Mouse (Mus musculus) cerebellum, adult 18-20 months (tissue): ENCODE data around the gene Ccdc33.

Source experiments
- DNase-seq, 2 experiments: peaks; one replicate each; pipeline ENCODE4 v3.0.0; 2021

Gene Ccdc33

DNA sequence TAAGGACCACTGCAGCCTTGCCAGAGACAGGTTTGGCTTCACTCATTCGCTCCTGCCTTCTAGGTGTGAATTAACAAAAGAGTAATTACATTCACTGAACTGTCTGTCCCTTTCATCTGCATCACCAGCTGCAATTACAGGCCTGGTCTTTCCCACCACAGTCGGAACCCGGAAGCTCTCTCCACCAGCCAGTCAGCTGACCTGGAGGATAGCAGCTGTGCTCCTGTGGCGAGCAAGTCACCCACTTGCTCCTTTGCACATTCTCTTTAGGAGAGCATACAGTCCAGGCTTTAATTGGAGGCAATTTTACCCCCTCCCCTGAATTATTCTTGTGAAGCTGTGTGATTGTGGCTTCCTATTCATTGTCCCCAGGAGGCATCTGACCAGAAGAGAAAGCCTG lies 73.0 kb downstream of the Ccdc33 start:
- no peak for DNase-seq

DNA sequence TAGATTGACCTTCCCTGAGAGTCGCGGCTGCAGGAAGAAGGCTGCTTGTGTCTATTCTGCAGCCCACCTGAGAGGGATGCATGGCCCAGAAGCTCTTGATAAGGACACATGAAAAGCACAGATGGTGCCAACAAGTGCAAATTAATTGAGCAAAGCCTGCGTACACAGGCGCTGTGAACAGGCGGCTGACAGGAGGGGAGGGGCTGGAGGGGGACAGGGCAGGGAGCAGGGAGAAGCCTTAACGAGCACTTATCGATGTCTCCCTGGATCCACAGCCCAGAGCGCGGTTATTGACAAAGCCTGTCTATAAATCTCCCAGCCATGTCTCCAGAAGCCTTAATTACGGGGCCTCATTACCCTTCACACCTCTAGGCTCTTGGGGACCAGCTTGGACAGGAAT lies 73.8 kb downstream of the Ccdc33 start:
- no peak for DNase-seq

DNA sequence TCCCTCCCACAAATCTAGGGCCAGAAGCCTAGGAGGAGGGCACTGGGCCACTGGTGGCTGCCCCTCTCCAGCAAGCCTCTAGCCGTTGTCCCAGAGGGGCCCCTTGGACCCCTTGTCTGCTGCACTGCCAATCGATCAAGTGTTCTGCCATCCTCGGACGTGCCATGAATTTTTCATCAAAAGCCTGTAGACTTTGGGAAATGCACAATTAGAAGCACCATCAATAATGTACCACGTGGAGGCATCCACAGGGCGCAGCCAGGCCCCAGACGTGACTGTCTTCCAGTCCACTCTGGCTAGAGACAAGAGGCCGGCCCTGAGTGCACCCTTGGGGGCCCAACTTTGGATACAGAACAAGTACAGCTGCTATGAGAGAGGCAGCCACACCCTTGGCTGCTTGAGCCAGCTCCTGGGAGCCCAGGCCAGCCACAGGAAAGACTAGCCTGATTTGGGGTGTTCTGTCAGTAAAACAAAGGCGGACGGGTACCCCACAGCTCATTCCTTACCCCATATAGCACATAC lies 75.1 kb downstream of the Ccdc33 start:
- DNase-seq, result no peak

DNA sequence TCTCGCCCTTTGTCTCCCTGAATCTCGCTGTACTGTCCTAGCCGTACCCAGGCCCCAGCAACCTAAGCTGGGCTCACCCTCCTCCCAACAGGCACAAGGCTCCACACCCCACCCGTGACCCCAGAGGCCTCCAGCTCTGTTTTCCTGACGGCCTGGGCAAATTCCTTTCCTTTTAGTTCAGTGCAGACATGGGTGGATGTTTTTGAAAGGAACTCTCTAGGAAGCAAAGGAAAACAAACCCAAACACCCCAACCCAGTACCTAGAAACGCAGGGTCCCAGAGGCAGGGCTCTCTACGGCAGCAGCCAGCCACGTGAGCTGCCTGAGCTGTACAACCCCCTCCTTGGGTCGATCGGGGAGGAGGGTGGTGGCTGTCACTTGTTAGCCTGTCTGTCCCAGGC lies 76.2 kb downstream of the Ccdc33 start:
- no peak for DNase-seq

DNA sequence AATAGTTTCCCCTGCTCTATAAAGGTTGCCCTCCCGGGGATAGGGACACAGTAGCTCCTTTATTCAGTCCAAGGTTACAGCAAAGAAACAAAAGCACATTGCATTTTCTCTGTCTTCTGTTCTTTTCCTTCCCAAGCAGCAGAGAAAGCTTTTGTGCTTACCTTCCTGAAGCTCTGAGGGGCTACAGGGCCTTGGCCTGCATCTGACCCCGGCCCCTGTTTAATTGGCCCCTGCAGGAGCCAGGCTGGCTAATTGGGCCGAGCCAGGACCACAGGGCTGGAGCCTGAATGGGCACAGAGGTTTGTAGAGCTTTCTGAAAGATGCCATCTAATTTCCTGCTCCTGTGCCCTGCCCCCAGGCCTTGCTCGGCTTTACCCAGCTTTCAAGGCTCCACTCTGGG lies 77.6 kb downstream of the Ccdc33 start:
- DNase-seq, result no peak

DNA sequence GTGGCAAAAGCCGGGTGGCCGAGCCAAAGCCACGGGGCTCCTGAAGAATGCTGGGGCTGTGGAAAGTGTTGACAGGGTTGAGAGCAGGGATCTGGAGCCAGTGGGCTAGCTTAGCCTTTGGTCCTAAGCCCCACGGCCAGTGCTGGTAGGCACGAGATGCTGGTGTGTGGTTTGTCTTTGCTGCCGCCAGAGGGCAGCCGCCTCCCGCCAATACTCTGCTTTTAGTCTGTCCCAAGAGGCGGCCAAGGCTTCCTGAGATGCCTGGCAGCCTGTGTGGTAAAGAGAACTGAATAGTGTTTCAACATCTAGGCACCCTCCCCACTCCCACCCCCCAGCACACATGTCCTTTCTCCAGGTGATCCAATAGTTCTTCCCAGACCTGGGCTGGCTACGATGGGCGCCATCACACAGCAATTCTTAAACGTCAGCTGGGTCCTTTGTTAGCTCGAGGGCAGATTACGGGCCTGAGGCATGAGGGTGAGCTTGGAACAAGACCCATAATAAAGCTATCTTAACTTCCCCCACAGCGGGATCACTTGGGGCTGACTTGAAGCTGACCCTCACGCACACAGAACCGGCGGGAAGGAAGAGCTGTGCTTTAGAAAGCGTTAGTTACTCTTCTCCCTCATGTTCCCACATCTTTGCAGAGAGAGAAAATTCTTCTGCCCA lies 80.0 kb downstream of the Ccdc33 start:
- DNase-seq, result peak; percentile 69 to 87

DNA sequence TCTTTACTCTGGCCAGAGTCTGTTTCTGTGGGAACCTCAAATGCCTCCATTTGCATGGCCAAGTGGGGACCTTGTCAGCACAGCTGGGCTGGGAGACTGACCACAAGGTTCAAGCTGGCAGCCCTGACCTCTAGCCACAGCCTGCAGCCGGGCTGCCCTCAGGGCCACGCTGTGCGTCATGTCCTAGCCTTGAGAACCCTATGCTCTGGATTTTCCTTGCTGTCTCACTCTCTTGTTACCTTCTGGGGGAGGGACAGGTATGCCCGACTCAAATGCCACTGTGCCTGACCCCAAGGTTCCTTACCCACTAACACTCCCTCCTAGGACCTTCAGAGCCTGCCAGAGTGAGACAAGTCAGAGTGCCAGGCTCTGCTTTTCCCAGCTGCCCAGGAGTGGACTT lies 81.7 kb downstream of the Ccdc33 start:
- DNase-seq, result no peak

DNA sequence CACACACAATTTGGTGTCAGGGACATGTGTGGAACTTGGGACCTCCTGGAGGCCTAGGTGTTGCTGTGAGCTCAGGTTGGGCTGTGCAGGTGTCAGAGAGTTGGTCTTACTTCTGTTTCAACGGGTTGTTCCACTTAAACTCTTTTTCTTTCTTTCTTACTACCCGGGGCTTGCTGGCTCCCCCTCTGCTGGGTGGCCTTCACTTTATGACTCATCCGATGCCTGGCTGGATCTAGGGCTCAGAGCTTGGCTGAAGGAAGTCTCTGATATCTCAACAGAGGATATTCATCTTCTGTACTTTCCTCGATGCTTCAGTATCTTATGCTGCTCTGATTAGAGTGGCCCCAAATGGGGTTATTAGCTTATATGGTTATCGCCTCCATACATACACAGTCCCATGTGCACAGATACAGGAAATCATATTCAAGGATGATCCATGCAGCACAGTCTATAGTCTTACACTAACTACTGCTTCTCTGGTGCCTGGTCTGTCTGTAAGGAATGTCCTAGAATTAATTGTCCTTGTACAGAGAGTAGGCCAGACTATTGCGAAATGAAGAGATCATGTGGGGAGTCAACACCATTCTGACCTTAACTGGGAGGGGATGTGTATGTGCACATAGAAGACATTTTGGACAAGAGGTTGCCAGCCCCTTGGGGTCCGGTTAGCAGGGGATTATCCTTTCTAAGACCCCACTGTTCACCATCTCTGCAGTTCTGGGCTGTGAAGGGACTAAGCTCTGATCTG lies 82.5 kb downstream of the Ccdc33 start:
- no peak for DNase-seq

GRCm38 (mm10) chr9:58035519-58035918 lies 83.1 kb downstream of the Ccdc33 start:
- no peak for DNase-seq

DNA sequence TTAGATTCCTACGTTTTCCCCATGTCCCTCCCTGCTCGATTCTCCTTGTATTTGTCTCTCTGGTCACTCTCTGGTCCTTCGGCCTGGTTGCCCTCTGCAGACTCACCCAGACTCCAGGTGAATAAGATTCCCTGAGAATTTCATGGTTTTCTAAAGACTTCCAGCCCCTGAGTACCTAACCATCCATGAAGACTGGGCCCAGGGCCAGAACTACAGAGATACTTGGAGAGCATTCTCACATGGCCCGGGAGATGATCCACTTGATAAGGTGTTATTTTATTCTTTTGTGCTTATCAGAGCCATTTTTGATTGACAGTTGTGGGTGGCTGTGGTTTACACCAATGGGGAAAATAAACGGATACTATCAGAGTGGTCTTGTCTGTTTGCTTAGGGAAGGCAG lies 86.7 kb downstream of the Ccdc33 start:
- no peak for DNase-seq

- DNase-seq, result no peak
Measured at GRCm38 (mm10) chr9:58029635-58030034, 89.0 kb downstream of the Ccdc33 start.

DNA sequence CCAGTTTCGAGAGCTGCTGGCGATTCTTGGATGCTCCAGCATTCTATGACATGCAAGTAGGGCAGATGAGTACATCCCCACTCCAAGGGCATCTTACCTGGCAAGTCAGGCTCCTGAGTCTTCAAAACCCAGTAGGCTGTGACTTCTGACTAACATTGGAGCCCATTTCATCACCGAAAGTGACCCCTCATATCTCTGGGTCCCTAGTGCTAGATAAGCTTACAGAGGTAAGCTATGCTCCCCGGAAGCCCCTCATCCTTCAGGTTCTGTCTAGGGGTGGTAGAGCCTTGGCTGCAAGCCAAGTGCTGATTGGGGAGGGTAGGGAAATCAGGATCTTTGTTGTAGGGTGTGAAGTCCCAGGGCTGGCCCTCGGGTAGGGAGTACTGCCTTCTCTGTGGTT lies 89.8 kb downstream of the Ccdc33 start:
- no peak for DNase-seq

GRCm38 (mm10) chr9:58027426-58028180 lies 91.0 kb downstream of the Ccdc33 start:
- peak; percentile 15 to 16 for DNase-seq

- no peak for DNase-seq
Measured at GRCm38 (mm10) chr9:58025995-58026394, 92.6 kb downstream of the Ccdc33 start.

GRCm38 (mm10) chr9:58018385-58018784 lies 100.2 kb downstream of the Ccdc33 start:
- DNase-seq, result no peak

- DNase-seq, result no peak
Measured at GRCm38 (mm10) chr9:58016962-58017361, 101.7 kb downstream of the Ccdc33 start.

DNA sequence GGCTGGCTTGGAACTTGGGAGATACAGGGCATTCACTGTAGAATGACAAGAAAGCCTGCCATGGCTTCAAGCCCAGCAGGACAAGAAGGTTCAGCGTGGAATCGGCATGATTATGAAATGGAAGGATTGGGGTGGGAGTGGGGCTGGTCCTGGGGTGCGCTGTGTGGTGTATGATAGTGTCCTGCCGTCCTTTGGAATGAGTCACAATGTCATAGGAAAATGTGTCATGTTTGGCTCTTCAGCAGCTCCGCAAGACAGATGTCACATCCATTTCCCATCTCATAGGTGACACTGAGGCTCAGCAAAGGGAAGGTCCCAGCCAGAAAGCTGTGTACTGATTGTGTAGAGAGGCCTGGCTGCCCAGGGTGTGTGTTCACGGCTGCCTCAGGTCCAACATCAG lies 102.8 kb downstream of the Ccdc33 start:
- DNase-seq, result no peak

- DNase-seq, result no peak
Measured at GRCm38 (mm10) chr9:58014393-58015160, 104.0 kb downstream of the Ccdc33 start.

GRCm38 (mm10) chr9:58012935-58013334 lies 105.7 kb downstream of the Ccdc33 start:
- DNase-seq, result no peak

- DNase-seq, result no peak
Measured at GRCm38 (mm10) chr9:58012486-58012885, 106.1 kb downstream of the Ccdc33 start.

- no peak for DNase-seq
Measured at GRCm38 (mm10) chr9:58011552-58011951, 107.1 kb downstream of the Ccdc33 start.

GRCm38 (mm10) chr9:58011027-58011426 lies 107.6 kb downstream of the Ccdc33 start:
- DNase-seq, result no peak

- DNase-seq, result no peak
Measured at GRCm38 (mm10) chr9:58009588-58009987, 109.0 kb downstream of the Ccdc33 start.
